Mouse (Mus musculus): ENCODE data around the gene Plcb4. TPM values are rescaled to one million over a fixed set of nuclear protein-coding genes. Genes with fewer than 3 reads are reported as not detected.
"Not testable (repeated sequence)": the region's sequence is repeated elsewhere in the genome, so short reads cannot be mapped to it uniquely, and the experiment has no call there.

Gene Plcb4
- total RNA-seq, 2 experiments from 2014 or later = 31.9 to 32.5 TPM

DNA sequence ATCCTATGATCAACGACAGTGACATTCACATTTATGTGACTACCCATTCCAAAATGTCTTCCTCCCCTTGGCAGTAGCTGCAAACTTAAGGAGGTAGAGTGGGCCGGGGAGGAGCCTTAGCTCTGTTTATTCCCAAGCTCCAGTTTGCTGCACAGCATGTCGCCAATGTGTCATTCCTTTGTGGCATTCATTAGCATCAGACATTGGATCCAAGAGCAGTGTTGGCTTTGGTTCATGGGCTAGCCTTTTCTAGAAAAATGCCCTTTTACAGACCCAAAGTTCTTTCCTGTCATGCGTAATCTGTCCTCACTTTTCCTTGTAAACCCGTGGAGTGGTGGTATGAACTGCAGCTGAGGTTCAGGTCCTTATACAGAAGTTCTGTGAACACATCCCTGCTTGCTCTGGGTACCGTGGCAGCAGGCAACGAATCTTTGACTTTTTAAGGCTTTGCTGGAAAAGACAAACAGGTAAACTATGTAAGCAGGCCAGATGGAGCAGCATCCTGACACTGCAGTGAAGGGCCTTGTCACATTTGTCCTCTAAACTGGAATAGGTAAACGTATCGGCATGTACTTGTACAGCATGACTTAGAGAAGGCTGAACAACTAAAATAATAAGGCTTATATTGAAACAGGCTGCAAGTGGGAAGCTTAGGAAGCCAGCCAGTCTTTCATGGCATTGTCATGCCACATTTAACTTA, 270.4 kb downstream of the Plcb4 start:
- peak; percentile 7 for DNase-seq
- intact Hi-C loops (cut with DNase I) = loop anchor here (5.0 to 10.0 kb wide), 2 partner anchors 184 to 567 kb away; no protein-coding TSS in a partner anchor

DNA sequence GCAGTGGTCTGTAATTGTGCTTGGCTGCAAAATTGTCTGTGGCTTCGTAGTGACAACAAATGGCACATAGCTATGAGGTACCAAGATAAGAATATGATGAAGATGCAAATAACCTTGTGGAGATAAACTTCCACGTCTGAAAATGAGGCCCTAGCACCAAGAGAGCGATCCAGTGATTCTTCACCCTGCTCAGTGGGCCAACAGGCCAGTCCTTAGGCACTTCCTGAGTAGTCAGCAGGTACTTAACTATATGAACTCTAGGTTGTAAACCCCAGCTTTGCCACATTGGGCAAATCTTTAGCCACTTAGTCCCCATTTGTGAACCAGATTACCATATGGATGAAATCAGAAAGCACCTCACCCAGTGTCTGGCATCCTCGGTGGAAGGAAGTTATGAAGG, 271.9 kb downstream of the Plcb4 start:
- intact Hi-C loops (cut with DNase I) = no loop called here
- no peak for DNase-seq

DNA sequence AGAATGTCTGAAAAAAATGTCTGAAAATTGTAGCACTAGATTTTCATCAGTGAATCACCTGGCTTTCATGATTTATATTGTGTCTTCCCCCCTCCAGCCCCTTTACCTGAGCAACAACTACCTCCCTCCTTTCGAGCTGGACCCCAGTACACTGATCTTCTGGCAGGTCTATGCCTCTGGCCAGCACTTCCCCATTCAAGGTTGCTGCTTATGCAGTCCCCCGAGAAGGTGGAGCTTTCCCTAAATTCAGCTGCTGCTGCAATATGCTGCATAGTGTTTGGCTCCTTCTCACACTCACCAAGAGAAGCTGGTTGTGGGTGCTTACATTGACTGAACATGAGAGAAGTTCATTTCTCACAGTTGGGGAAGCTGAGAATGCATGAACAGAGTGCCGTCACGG, 273.8 kb downstream of the Plcb4 start:
- DNase-seq = no peak
- intact Hi-C loops (cut with DNase I) = no loop called here

DNA sequence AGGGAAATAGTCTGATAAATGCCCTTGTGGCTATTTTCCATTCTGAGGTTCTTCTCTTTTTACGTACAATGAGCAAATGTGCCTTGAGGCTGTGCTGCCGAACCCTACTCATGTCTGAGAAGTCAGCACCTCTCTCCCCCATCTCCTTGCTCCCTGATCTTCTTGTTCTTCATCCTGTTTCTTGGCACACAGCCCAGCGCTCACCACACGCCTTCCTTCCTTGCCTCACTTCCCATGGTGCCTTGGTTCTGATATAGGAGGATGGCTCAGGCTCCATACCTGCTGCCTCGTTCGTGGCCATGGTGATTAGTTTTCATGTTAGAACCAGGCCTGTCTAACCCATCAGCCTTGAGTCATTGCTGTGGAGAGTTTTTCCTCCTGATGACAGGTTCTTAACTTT, 277.6 kb downstream of the Plcb4 start:
- intact Hi-C loops (cut with DNase I) = no loop called here
- DNase-seq = peak; percentile 25

DNA sequence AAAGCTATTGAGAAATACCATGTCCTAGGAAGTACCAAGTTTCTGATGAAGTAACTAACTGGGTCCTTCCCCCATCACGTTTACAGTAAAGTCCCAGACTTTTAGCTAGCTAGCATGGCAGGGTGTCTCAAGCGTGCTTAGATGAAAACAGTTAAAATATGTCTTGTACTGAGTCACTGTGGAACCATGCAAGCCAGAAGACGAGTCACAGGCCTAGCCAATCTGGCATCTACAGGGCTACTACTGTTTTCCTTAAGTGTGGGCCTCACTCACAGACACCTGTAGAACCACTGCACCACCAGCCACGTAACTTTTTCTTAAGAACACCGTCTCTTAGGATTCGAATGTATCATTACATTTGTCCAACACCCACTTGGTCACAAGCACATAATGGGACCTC, 278.8 kb downstream of the Plcb4 start:
- DNase-seq = no peak
- intact Hi-C loops (cut with DNase I) = no loop called here

DNA sequence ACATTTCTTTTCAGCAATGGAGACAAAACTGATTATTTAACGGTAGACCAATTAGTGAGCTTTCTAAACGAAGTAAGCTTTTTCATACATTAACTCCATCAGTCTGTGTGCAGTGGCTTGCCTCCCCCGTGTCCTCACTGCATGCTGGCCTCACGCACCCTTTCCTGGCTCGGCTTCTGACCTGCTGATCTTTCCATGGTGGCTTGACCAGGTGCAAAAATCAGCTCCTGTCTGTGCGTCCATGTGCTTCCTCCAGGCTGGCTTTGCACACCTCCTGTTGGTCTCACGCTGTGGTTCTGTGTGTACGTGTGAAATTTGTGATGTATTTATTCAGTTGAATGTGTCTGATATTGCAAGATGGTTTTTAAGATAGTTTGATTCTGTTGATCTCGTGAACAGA, 281.1 kb downstream of the Plcb4 start:
- intact Hi-C loops (cut with DNase I) = no loop called here
- no peak for DNase-seq

- intact Hi-C loops (cut with DNase I) = no loop called here
- no peak for DNase-seq
Measured at GRCm38 (mm10) chr2:135947839-135948238, 289.0 kb downstream of the Plcb4 start.

GRCm38 (mm10) chr2:135954760-135955548, 296.1 kb downstream of the Plcb4 start:
- DNase-seq = no peak
- intact Hi-C loops (cut with DNase I) = loop anchor here (5.0 kb wide), 1 partner anchor 593 kb away; no protein-coding TSS in a partner anchor

GRCm38 (mm10) chr2:135955796-135956195, 297.0 kb downstream of the Plcb4 start:
- no peak for DNase-seq
- intact Hi-C loops (cut with DNase I) = loop anchor here (5.0 kb wide), 1 partner anchor 593 kb away; no protein-coding TSS in a partner anchor

DNA sequence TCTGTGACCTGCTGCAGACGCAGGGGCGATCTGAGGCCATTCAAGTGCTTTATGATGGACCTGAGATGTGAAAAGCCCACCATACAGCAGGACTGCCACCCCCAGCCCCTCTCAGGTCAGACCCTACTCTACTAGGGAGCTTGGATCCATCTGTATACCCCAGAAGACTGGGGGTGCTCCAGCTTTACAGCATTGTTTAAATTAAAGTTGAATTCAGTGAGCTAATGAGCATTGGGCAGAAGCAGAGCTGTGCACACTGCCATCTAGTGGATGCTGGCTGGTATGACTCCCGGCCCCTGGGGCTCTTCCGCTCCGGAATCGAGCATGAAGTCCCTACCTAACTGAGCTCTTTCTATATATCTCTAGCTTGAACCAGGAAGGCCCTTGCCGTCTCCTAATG, 298.9 kb downstream of the Plcb4 start:
- intact Hi-C loops (cut with DNase I) = loop anchor here (5.0 kb wide), 1 partner anchor 595 kb away; no protein-coding TSS in a partner anchor
- peak; percentile 65 for DNase-seq

DNA sequence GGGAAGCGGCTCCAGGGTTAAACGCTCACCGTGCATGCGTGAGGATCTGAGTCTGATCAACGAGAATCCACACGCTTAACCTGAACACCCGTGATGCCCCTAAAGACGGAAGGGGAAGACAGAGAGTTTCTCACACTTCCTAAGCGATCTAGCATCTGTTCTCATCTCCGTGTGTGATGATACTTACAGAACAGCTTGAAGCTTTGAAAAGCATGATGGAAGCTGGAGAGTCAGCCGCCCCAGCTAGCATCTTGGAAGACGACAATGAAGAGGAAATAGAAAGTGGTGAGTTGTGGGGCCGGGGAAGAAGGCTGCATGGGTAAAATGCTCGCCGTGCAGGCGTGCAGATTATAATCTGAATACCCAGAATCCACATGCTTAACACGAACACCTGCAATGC, 299.6 kb downstream of the Plcb4 start:
- DNase-seq = no peak
- intact Hi-C loops (cut with DNase I) = loop anchor here (5.0 kb wide), 1 partner anchor 596 kb away; no protein-coding TSS in a partner anchor

DNA sequence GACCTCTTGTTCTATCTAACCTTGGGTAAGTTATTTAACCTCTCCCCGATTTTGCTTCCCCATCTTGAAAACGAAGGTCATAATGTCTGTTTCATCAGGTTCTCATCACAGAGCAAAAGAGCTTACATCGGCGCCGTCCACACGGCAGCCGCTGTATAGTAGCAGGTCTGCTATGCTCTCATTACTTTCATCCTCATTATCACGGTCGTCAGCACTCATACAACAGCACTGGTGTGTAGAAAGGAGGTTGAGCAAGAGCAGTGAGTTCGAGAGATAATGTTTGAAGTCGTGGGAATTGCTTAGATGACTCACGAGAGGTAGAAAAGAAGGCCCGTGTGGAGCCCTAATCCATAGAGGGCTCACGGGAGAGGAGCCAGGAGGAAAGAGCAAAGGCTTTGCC, 304.3 kb downstream of the Plcb4 start:
- DNase-seq = no peak
- intact Hi-C loops (cut with DNase I) = no loop called here

DNA sequence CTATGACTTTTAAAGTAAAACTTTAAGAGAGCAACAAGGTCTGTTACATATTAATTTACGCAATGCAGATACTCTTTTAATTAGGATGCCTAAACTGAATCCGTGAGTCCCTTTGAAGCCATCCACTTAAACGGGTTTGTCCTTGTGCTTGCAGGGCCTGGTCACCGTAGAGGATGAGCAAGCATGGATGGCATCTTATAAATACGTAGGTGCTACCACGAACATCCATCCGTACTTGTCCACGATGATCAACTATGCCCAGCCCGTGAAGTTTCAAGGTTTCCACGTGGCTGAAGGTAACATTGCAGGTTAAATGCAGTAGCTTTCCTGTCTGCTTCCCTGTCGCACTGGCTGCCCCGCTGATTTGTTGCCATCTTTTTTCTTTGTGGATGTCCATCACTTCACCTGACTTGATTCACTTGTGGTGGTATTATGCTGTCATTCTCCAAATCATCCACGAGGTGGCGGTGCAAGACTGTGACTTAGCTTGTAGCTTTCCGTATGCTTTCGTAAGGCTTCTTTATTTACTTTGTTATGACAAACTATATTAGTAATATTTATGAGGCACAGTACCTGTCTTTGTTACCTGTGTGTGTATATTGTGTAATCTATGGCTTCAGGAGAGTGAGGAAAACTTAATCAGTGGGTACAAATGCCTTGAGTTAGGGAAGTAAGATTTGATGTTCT, 308.2 kb downstream of the Plcb4 start:
- peak; percentile 50 for DNase-seq
- intact Hi-C loops (cut with DNase I) = loop anchor here (5.0 kb wide), 1 partner anchor 175 kb away; no protein-coding TSS in a partner anchor

DNA sequence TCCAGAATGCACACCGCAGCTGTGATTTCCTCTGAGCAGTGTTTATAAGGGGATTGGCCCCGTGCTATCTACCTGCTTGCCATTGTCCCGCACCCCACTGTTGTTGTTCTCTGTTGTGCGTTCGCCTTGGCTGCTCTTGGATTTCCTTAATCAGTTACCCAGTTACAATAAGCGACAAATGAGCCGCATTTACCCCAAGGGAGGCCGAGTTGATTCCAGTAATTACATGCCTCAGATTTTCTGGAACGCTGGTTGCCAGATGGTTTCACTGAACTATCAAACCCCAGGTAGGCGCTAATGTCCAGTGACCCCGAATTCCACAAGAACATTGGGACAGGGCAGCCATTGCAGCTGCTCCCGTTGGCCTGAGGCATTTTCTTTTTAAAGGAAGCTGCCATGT, 309.3 kb downstream of the Plcb4 start:
- DNase-seq = peak; percentile 59
- intact Hi-C loops (cut with DNase I) = loop anchor here (5.0 kb wide), 1 partner anchor 174 kb away; no protein-coding TSS in a partner anchor

DNA sequence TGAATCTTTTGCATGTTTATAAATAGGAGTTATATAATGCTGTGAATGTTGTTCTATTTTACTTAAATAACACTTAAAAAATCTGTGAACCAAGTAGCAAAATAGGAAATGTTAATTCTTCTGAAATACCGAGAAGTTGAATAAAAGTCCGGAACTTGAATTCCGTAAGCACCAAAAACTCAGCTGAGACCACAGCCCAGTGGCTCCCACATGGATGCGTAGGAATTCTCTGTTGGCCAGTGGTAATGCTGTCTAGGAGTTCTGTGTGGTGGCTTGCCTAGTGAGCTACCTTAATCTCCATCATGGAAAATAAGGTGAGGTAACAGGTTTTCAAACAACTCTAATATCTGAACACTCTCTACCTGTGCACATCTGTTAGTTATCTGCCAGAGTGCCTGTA, 312.1 kb downstream of the Plcb4 start:
- intact Hi-C loops (cut with DNase I) = no loop called here
- DNase-seq = no peak

GRCm38 (mm10) chr2:135975978-135976377, 317.2 kb downstream of the Plcb4 start:
- intact Hi-C loops (cut with DNase I) = no loop called here
- DNase-seq = no peak

DNA sequence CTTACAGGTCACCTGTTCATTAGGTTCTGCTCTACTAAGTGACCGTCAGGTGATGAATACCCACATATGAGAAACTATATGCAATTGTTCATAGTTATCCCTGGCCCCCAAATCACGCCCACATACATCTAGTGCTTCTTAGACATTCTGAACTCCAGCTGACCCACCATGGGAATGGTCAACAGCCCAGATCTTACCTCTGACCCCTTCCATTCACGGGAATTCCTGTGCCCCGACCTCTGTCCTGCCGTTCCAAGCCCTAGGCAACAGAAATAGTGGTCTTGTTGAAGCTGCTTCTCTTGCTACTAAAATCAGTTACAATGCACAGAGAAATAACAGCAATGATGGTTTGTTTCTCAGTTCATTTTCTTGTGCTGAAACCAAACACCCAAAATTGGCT, 320.0 kb downstream of the Plcb4 start:
- intact Hi-C loops (cut with DNase I) = no loop called here
- DNase-seq = no peak

DNA sequence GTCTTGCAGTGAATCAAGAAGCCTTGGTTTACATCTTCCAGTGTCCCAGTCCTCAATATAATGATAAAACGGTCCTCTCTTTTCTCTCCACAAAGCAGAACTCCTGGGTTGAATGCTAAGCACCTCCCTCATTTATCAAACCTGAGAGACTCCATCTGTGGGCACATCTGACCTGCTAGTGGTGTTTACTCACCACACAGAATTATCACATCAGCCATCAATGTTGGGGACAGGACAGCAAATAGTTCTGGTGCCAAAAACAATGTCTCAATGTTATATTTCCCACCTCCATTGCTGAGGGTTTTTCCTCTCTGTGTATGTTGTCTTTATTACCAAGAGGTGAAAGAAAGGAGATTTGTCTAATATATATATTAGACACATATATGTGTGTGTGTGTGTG, 321.6 kb downstream of the Plcb4 start:
- no peak for DNase-seq
- intact Hi-C loops (cut with DNase I) = no loop called here

DNA sequence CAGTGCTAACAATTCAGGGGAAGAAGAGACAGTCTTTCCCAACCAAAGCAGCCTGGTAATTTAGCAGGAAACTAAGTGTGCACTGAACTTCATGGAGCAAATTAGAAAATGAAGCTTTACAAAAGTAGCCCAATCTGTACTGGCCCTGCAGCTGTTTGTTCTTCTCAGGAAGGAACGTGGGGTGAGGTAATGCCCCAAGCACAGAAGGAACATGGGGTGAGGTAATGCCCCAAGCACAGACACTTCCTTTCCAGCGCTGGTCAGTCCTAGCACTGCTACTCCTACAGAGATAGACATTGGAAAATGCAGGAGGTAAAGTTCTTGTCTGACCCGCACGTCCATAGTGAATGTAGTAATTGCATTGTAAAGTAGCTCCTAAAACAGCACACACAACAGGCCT, 325.2 kb downstream of the Plcb4 start:
- intact Hi-C loops (cut with DNase I) = no loop called here
- no peak for DNase-seq

DNA sequence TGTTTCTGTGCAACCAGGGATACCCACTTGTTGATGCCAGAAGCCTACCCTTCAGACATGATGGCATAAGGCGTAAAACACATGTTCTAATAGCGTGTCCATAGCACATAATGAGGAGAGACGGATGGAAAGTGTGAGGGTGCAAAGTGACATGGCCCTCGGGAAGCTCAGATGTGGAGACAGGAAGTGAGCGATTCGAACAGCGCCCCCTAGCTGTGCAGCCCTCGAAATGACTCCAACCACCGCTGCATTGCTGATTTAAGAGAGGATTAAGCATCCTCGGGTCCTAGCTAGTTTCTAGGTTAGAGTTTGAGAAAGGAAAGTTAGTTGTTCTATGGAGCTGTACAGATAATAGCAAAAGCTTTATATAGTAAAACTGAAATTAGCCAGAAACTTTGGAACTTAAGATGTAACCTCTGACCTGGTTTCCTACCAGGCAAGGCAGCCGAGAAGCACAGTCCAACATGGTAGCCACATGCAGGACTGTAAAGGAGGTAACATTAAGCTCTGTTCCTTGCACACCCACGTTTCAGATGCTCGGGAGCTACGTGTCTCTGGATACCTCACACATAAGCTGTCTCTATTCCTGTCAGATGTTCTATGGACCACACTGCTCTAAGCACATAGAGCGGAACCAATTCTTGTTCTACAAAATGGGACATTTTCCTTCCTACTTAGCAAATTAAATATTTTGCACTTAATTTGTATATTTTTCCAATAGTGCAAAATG, 326.9 kb downstream of the Plcb4 start:
- intact Hi-C loops (cut with DNase I) = no loop called here
- no peak for DNase-seq

GRCm38 (mm10) chr2:135988475-135988874, 329.7 kb downstream of the Plcb4 start:
- intact Hi-C loops (cut with DNase I) = not testable (repeated sequence)

More at GRCm38 (mm10) chr2:135988475-135988874, 329.7 kb downstream of the Plcb4 start:
- DNase-seq = not testable (repeated sequence)
